Mouse (Mus musculus): ENCODE measurements at regions not wholly inside any gene's neighbourhood (a gene's known extent, or its start where the extent isn't known, plus 50 kb on each side); places are given as distances from the start of the nearest gene placed in this dataset.

GRCm38 (mm10) chr2:8338271-8338670, 828.9 kb upstream of the Celf2 start:
- TF ChIP-seq CTCF (IDR thresholded peaks at IDR 0.05; ENCODE audit: low read depth, low read length) (no peak), POLR2A (IDR thresholded peaks at IDR 0.05; ENCODE audit: insufficient read depth, low read length) (no peak)
